Mouse (Mus musculus): Measurements from ENCODE around the gene Abca7. TPM values are rescaled to one million over a fixed set of nuclear protein-coding genes. Genes with fewer than 3 reads are reported as not detected.
A peak's percentile ranks its signal among the peaks of the same experiment; 100 is the strongest.

Abca7 gene
- total and polyA plus RNA-seq, 2 experiments from 2014 or later: 1.9 to 9.3 TPM

DNA sequence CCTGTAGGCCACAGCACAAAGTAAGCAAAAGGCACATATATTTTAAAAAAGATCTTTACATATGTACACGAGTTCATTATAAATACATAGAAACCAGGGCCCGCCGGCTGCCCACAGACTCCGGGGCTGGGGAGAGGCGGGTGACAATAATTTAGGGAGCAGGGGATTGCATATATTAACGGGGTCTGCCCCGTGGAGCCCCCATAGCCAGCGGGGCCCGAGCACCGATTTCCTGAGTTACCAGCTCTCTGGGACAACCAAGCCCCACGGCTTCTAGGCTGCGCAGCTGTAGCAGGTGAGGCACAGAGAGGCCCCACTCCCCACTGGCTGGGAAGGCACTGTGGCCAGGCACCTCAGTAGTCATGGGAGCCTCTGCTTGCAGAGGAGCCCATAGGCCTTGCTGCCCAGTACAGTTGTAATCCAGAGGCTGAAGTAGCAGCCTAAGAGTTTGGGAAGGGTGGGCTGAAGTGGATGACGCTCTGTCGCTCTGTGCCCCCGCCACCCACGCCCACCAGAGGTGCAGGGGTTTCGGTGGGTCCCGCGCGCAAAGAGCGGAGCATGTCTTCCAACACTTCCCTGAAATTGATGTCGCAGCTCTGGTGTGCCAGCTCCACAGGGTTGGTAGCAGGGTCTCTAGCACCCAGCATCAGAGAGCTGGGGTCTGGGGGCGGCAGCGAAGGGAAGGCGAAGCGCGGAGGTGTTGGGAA is 60.8 kb downstream of the Abca7 start:
- WGBS: 90% methylated on average over 27 of the region's 27 CpGs
- Histone ChIP-seq H3K9me3 (ENCODE audit: low read length) (no peaks in the 10 kb centered on the region), H3K27ac (ENCODE audit: low read depth, low read length) (no peak overlapping the region), H3K4me1 (ENCODE audit: insufficient read depth, low read length) (peaks cover 3% of the 10 kb centered on the region; the same call in 1 of the 2 replicates), H3K4me3 (ENCODE audit: low read depth, low read length) (no peak overlapping the region), H3K4me2 (ENCODE audit: low read depth, low read length, poor library complexity, severe bottlenecking) (no peak overlapping the region), H3K27me3 (ENCODE audit: insufficient read depth, low read length) (no peaks in the 10 kb centered on the region), H3K9ac (replicated peaks; ENCODE audit: low read length, poor library complexity, severe bottlenecking) (no peak overlapping the region), H3K36me3 (ENCODE audit: insufficient read depth, low read length) (peaks cover 48% of the 10 kb centered on the region)
- no peak for DNase-seq (ENCODE audit: low spot score)
- ATAC-seq (ENCODE audit: low FRiP score): no peak
- TF ChIP-seq CTCF (IDR thresholded peaks at IDR 0.05): no peak

DNA sequence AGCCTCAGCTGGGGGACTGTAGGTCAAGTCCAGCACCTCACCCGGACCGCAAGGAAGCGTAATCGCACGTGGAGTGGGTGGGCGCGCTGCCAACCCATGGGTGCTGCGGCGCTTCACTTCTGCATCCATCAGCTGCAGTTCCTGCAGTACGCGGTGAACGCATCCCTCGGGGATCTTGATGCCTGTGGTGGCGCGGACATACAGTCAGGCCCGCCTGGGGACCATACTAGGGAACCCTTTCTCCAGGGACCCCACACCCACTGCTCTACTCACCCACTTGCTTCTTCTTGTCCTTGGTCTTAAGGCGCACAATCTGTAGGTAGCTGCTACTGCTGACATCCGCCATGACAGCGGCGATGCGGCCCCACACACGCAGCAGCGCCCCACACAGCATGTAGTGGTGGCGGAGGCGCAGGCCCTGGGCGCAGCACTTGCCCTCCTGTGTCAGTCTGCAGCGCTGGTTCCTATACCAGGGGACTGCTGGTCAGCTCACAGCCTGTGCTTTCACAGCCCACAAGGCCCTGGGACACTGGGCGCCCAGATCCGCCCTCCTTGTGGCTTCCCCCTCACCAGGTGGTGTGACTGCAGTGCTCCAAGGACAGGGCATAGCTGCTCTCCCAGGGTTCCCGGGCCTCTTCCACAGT is 61.5 kb downstream of the Abca7 start:
- H3K9ac ChIP-seq (replicated peaks; ENCODE audit: low read length, poor library complexity, severe bottlenecking): no peak overlapping the region
- H3K9me3 ChIP-seq (ENCODE audit: low read length): no peaks in the 10 kb centered on the region
- H3K27me3 ChIP-seq (ENCODE audit: insufficient read depth, low read length): no peaks in the 10 kb centered on the region
- DNase-seq (ENCODE audit: low spot score) (no peak), ATAC-seq (ENCODE audit: low FRiP score) (no peak)
- H3K4me3 ChIP-seq (ENCODE audit: low read depth, low read length): no peak overlapping the region
- H3K36me3 ChIP-seq (ENCODE audit: insufficient read depth, low read length): peaks cover 53% of the 10 kb centered on the region
- peaks cover 3% of the 10 kb centered on the region; the same call in 1 of the 2 replicates for H3K4me1 ChIP-seq (ENCODE audit: insufficient read depth, low read length)
- TF ChIP-seq CTCF (IDR thresholded peaks at IDR 0.05): no peak
- 82% methylated on average over 30 of the region's 30 CpGs for WGBS
- no peak overlapping the region for H3K27ac ChIP-seq (ENCODE audit: low read depth, low read length)
- no peak overlapping the region for H3K4me2 ChIP-seq (ENCODE audit: low read depth, low read length, poor library complexity, severe bottlenecking)

DNA sequence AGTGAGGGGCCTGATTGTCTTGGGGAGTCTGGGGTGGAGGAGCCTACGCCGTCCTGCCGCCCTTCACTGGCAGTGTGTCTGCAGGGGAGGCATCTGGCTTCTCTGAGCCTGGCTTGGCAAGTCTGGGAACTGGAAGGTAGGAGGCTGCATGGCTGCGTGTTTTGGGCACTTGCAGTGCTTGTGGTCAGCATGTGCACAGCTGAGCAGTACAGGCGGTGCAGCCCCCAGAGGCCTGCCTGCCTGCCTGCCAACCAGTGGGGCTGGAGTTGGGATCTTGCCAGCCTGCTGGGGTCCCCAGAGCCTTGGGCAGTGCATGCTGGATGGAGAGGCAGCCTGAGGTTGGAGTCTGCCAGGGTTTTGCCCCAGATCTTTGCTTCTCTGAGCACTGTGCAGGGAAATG is 66.8 kb downstream of the Abca7 start:
- WGBS: 77% methylated on average over 5 of the region's 5 CpGs
- Histone ChIP-seq H3K9me3 (ENCODE audit: low read length) (no peaks in the 10 kb centered on the region), H3K9ac (replicated peaks; ENCODE audit: low read length, poor library complexity, severe bottlenecking) (no peak overlapping the region), H3K4me1 (ENCODE audit: insufficient read depth, low read length) (no peaks in the 10 kb centered on the region), H3K4me3 (ENCODE audit: low read depth, low read length) (no peak overlapping the region), H3K27me3 (ENCODE audit: insufficient read depth, low read length) (no peaks in the 10 kb centered on the region), H3K36me3 (ENCODE audit: insufficient read depth, low read length) (peaks cover 49% of the 10 kb centered on the region), H3K4me2 (ENCODE audit: low read depth, low read length, poor library complexity, severe bottlenecking) (no peak overlapping the region), H3K27ac (ENCODE audit: low read depth, low read length) (no peak overlapping the region)
- TF ChIP-seq CTCF (IDR thresholded peaks at IDR 0.05): no peak
- ATAC-seq (ENCODE audit: low FRiP score) (0 out of 2 replicates have a peak, but pooled peaks have one; percentile 39), DNase-seq (ENCODE audit: low spot score) (peak; percentile 43)

DNA sequence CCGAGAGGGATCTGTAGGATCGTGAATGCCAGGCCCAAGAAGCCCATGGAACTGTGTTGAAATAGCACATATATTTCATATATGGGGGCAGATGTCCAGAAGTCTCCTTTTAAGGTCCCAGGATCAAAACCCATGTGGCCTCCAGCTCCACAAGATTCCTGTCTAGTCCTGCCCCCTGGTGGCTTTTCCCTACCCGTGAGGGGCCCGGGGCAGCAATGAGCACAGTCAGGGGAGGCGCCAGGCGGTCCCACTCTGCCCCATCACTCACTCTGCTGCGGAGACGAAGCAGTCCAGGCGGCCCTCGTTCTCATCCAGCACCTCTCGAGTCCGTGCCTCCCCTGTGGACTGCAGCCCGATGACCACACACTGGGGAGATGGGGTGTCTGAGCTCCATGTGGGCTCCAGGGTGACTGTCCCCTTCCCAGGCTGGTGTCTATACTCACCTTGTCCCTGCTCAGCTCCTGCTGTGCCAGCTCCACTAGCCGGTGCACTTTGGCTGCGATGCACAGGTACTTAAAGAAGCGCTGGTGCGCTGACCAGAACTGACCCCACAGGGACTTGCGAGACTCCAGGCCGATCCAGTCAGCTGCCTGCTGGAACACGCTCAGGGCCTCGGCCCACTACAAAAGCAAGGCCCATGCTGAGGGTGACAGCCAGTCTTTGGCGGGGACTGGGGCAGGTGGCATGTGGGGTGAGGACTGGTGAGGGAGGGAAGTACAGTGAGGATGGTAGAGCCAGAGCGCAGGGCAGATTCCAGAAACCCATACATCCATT is 67.8 kb downstream of the Abca7 start:
- ATAC-seq (ENCODE audit: low FRiP score): no peak
- Histone ChIP-seq H3K4me2 (ENCODE audit: low read depth, low read length, poor library complexity, severe bottlenecking) (no peak overlapping the region), H3K4me3 (ENCODE audit: low read depth, low read length) (no peak overlapping the region), H3K9ac (replicated peaks; ENCODE audit: low read length, poor library complexity, severe bottlenecking) (no peak overlapping the region), H3K27ac (ENCODE audit: low read depth, low read length) (no peak overlapping the region), H3K9me3 (ENCODE audit: low read length) (no peaks in the 10 kb centered on the region), H3K36me3 (ENCODE audit: insufficient read depth, low read length) (peaks cover 46% of the 10 kb centered on the region), H3K4me1 (ENCODE audit: insufficient read depth, low read length) (no peaks in the 10 kb centered on the region), H3K27me3 (ENCODE audit: insufficient read depth, low read length) (no peaks in the 10 kb centered on the region)
- DNase-seq (ENCODE audit: low spot score): no peak
- 80% methylated on average over 23 of the region's 23 CpGs for WGBS
- 0 out of 2 replicates have a peak, but pooled peaks have one; percentile 5 for TF ChIP-seq CTCF (IDR thresholded peaks at IDR 0.05)

Other genes with a start within 250 kb of the Abca7 start
Only the 30 nearest of the 33 such genes appear.
- gene Rnf126, start 229.5 kb upstream of the Abca7 start, total RNA-seq (2014; rRNA removed): 79.6 and 107 TPM in 2 replicates
- gene Rnf126, start 229.5 kb upstream of the Abca7 start, polyA plus RNA-seq (2015; fragmentation: Nextera tagmentation; extraction: Ambion mirVana): 121 and 134 TPM in 2 replicates
- 3.3 and 3.4 TPM in 2 replicates for gene Fstl3, start 219.2 kb upstream of the Abca7 start, total RNA-seq (2014; rRNA removed)
- 3.0 and 3.9 TPM in 2 replicates for gene Fstl3, start 219.2 kb upstream of the Abca7 start, polyA plus RNA-seq (2015; fragmentation: Nextera tagmentation; extraction: Ambion mirVana)
- 1.1 TPM in 1 of 2 replicates, not detected in the other for gene Prss57, start 205.5 kb upstream of the Abca7 start, total RNA-seq (2014; rRNA removed)
- gene Prss57, start 205.5 kb upstream of the Abca7 start, polyA plus RNA-seq (2015; fragmentation: Nextera tagmentation; extraction: Ambion mirVana): 0.09 and 0.25 TPM in 2 replicates
- gene Palm, start 202.9 kb upstream of the Abca7 start, total RNA-seq (2014; rRNA removed): 161 and 165 TPM in 2 replicates
- gene Palm, start 202.9 kb upstream of the Abca7 start, polyA plus RNA-seq (2015; fragmentation: Nextera tagmentation; extraction: Ambion mirVana): 302 and 308 TPM in 2 replicates
- gene Misp, start 175.5 kb upstream of the Abca7 start, total RNA-seq (2014; rRNA removed): 0.24 TPM in 1 of 2 replicates, not detected in the other
- gene Misp, start 175.5 kb upstream of the Abca7 start, polyA plus RNA-seq (2015; fragmentation: Nextera tagmentation; extraction: Ambion mirVana): 0.18 and 0.27 TPM in 2 replicates
- gene Ptbp1, start 142.1 kb upstream of the Abca7 start, total RNA-seq (2014; rRNA removed): 114 and 119 TPM in 2 replicates
- gene Ptbp1, start 142.1 kb upstream of the Abca7 start, polyA plus RNA-seq (2015; fragmentation: Nextera tagmentation; extraction: Ambion mirVana): 46.2 and 49.7 TPM in 2 replicates
- gene Prtn3, start 122.0 kb upstream of the Abca7 start, total RNA-seq (2014; rRNA removed): 5.9 and 7.5 TPM in 2 replicates
- 11.7 and 14.6 TPM in 2 replicates for gene Prtn3, start 122.0 kb upstream of the Abca7 start, polyA plus RNA-seq (2015; fragmentation: Nextera tagmentation; extraction: Ambion mirVana)
- 494 and 539 TPM in 2 replicates for gene Plppr3, start 121.9 kb upstream of the Abca7 start, total RNA-seq (2014; rRNA removed)
- gene Plppr3, start 121.9 kb upstream of the Abca7 start, polyA plus RNA-seq (2015; fragmentation: Nextera tagmentation; extraction: Ambion mirVana): 350 and 358 TPM in 2 replicates
- not detected in 2 replicates for gene Elane, start 110.2 kb upstream of the Abca7 start, total RNA-seq (2014; rRNA removed)
- not detected in 2 replicates for gene Elane, start 110.2 kb upstream of the Abca7 start, polyA plus RNA-seq (2015; fragmentation: Nextera tagmentation; extraction: Ambion mirVana)
- not detected in 2 replicates for gene Cfd, start 105.6 kb upstream of the Abca7 start, total RNA-seq (2014; rRNA removed)
- gene Cfd, start 105.6 kb upstream of the Abca7 start, polyA plus RNA-seq (2015; fragmentation: Nextera tagmentation; extraction: Ambion mirVana): not detected in 2 replicates
- 75.9 and 79.6 TPM in 2 replicates for gene Med16, start 87.6 kb upstream of the Abca7 start, total RNA-seq (2014; rRNA removed)
- gene Med16, start 87.6 kb upstream of the Abca7 start, polyA plus RNA-seq (2015; fragmentation: Nextera tagmentation; extraction: Ambion mirVana): 54.9 and 55.3 TPM in 2 replicates
- gene Gm26602, start 85.6 kb upstream of the Abca7 start, total RNA-seq (2014; rRNA removed): not detected in 2 replicates
- gene Gm26602, start 85.6 kb upstream of the Abca7 start, polyA plus RNA-seq (2015; fragmentation: Nextera tagmentation; extraction: Ambion mirVana): 7.4 and 17.3 TPM in 2 replicates
- 6.1 and 9.6 TPM in 2 replicates for gene Kiss1r, start 79.5 kb upstream of the Abca7 start, total RNA-seq (2014; rRNA removed)
- gene Kiss1r, start 79.5 kb upstream of the Abca7 start, polyA plus RNA-seq (2015; fragmentation: Nextera tagmentation; extraction: Ambion mirVana): 4.4 and 5.5 TPM in 2 replicates
- 108 and 118 TPM in 2 replicates for gene R3hdm4, start 75.3 kb upstream of the Abca7 start, total RNA-seq (2014; rRNA removed)
- 301 and 323 TPM in 2 replicates for gene R3hdm4, start 75.3 kb upstream of the Abca7 start, polyA plus RNA-seq (2015; fragmentation: Nextera tagmentation; extraction: Ambion mirVana)
- gene Arid3a, start 69.5 kb upstream of the Abca7 start, total RNA-seq (2014; rRNA removed): 9.0 and 9.5 TPM in 2 replicates
- gene Arid3a, start 69.5 kb upstream of the Abca7 start, polyA plus RNA-seq (2015; fragmentation: Nextera tagmentation; extraction: Ambion mirVana): 3.1 and 3.3 TPM in 2 replicates
- gene Wdr18, start 36.3 kb upstream of the Abca7 start, total RNA-seq (2014; rRNA removed): 72.6 and 87.6 TPM in 2 replicates
- 102 and 116 TPM in 2 replicates for gene Wdr18, start 36.3 kb upstream of the Abca7 start, polyA plus RNA-seq (2015; fragmentation: Nextera tagmentation; extraction: Ambion mirVana)
- gene Grin3b, start 25.8 kb upstream of the Abca7 start, total RNA-seq (2014; rRNA removed): 0.42 and 2.2 TPM in 2 replicates
- 0.11 and 0.21 TPM in 2 replicates for gene Grin3b, start 25.8 kb upstream of the Abca7 start, polyA plus RNA-seq (2015; fragmentation: Nextera tagmentation; extraction: Ambion mirVana)
- gene Tmem259, start 12.2 kb upstream of the Abca7 start, total RNA-seq (2014; rRNA removed): 134 and 172 TPM in 2 replicates
- gene Tmem259, start 12.2 kb upstream of the Abca7 start, polyA plus RNA-seq (2015; fragmentation: Nextera tagmentation; extraction: Ambion mirVana): 26.2 and 29.3 TPM in 2 replicates
- gene Cnn2, start 7.9 kb upstream of the Abca7 start, total RNA-seq (2014; rRNA removed): 14.8 and 19.5 TPM in 2 replicates
- 12.6 and 12.8 TPM in 2 replicates for gene Cnn2, start 7.9 kb upstream of the Abca7 start, polyA plus RNA-seq (2015; fragmentation: Nextera tagmentation; extraction: Ambion mirVana)
- gene Arhgap45, start 20.2 kb downstream of the Abca7 start, total RNA-seq (2014; rRNA removed): 1.7 and 2.4 TPM in 2 replicates
- 1.2 and 1.6 TPM in 2 replicates for gene Arhgap45, start 20.2 kb downstream of the Abca7 start, polyA plus RNA-seq (2015; fragmentation: Nextera tagmentation; extraction: Ambion mirVana)
- 66.4 and 76.0 TPM in 2 replicates for gene Polr2e, start 43.3 kb downstream of the Abca7 start, total RNA-seq (2014; rRNA removed)
- gene Polr2e, start 43.3 kb downstream of the Abca7 start, polyA plus RNA-seq (2015; fragmentation: Nextera tagmentation; extraction: Ambion mirVana): 126 and 135 TPM in 2 replicates
- 350 TPM in 2 replicates for gene Gpx4, start 50.7 kb downstream of the Abca7 start, total RNA-seq (2014; rRNA removed)
- gene Gpx4, start 50.7 kb downstream of the Abca7 start, polyA plus RNA-seq (2015; fragmentation: Nextera tagmentation; extraction: Ambion mirVana): 635 and 741 TPM in 2 replicates
- gene Sbno2, start 109.1 kb downstream of the Abca7 start, total RNA-seq (2014; rRNA removed): 24.3 TPM in 2 replicates
- gene Sbno2, start 109.1 kb downstream of the Abca7 start, polyA plus RNA-seq (2015; fragmentation: Nextera tagmentation; extraction: Ambion mirVana): 7.6 TPM in 2 replicates
- gene Stk11, start 119.3 kb downstream of the Abca7 start, total RNA-seq (2014; rRNA removed): 84.0 and 97.3 TPM in 2 replicates
- 12.3 and 12.4 TPM in 2 replicates for gene Stk11, start 119.3 kb downstream of the Abca7 start, polyA plus RNA-seq (2015; fragmentation: Nextera tagmentation; extraction: Ambion mirVana)
- 231 and 259 TPM in 2 replicates for gene Atp5d, start 142.1 kb downstream of the Abca7 start, total RNA-seq (2014; rRNA removed)
- gene Atp5d, start 142.1 kb downstream of the Abca7 start, polyA plus RNA-seq (2015; fragmentation: Nextera tagmentation; extraction: Ambion mirVana): 607 and 661 TPM in 2 replicates
- gene Cbarp, start 144.3 kb downstream of the Abca7 start, total RNA-seq (2014; rRNA removed): 273 and 276 TPM in 2 replicates
- gene Cbarp, start 144.3 kb downstream of the Abca7 start, polyA plus RNA-seq (2015; fragmentation: Nextera tagmentation; extraction: Ambion mirVana): 120 and 121 TPM in 2 replicates
- 114 and 143 TPM in 2 replicates for gene Midn, start 151.8 kb downstream of the Abca7 start, total RNA-seq (2014; rRNA removed)
- gene Midn, start 151.8 kb downstream of the Abca7 start, polyA plus RNA-seq (2015; fragmentation: Nextera tagmentation; extraction: Ambion mirVana): 16.3 and 17.2 TPM in 2 replicates
- gene Cirbp, start 169.5 kb downstream of the Abca7 start, total RNA-seq (2014; rRNA removed): 315 and 337 TPM in 2 replicates
- 760 and 829 TPM in 2 replicates for gene Cirbp, start 169.5 kb downstream of the Abca7 start, polyA plus RNA-seq (2015; fragmentation: Nextera tagmentation; extraction: Ambion mirVana)
- gene 1600002K03Rik, start 176.4 kb downstream of the Abca7 start, total RNA-seq (2014; rRNA removed): 2.3 and 2.8 TPM in 2 replicates
- gene 1600002K03Rik, start 176.4 kb downstream of the Abca7 start, polyA plus RNA-seq (2015; fragmentation: Nextera tagmentation; extraction: Ambion mirVana): 4.1 and 5.3 TPM in 2 replicates
- gene Efna2, start 183.0 kb downstream of the Abca7 start, total RNA-seq (2014; rRNA removed): 45.1 and 51.1 TPM in 2 replicates
- 52.1 and 58.4 TPM in 2 replicates for gene Efna2, start 183.0 kb downstream of the Abca7 start, polyA plus RNA-seq (2015; fragmentation: Nextera tagmentation; extraction: Ambion mirVana)

Data from midbrain, postnatal 0 days (tissue).